Comparison of ENCODE assay signal across 8 mouse cellular contexts in the genomic region with DNA sequence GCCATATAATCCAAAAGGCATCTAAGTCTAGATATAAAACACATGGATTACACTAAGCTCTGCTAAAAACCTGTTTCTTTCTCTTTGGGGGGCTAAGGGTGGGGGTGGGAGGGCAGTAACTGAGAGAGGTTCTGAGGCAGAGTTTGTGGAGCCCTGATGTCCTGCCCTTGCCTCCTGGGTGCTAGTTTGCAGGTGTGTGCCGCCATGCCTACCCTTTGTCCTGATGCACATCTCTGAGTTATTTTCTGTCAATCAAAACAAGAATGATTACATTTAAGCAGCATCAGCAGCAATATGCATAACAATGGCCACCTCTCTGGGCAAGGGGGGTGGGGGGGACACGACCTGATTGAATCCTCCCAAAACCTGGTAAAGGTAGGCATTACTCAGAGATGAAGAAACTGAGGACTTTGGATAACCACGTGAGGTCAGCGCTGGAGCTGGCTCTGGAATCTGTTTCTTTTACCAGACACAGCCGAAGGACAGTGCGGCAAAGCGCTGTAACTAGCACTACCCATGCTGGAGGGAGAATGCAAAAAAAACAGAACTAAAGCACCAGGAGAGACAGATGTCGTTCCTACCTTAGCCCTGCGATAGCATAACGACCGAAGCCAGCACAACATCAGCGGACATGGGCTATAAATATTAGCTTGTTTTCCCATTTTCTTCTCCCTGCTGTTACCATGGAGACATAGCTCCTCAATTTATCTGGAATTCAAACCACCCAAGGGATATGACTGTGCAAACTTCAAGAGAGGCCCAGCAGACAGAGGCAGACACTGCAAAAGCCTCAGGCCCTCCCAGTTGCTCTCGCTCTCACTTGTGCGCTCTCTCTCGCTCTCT. TPM values are rescaled to one million over a fixed set of nuclear protein-coding genes. Genes with fewer than 3 reads are reported as not detected.
DNase-seq lines count a peak whose midpoint lies in the region; ATAC-seq and TF ChIP-seq lines count a peak whose summit lies in the region.

No protein-coding gene starts in this region.

- H3K4me3 ChIP-seq in gastrocnemius, adult 2 months, result peak overlapping the region; percentile 56
- H3K4me3 ChIP-seq in heart, embryonic 11.5 days (ENCODE audit: low read depth, low read length), result no peak overlapping the region
- H3K4me3 ChIP-seq in limb, embryonic 14.5 days (replicated peaks; ENCODE audit: low read length), result no peak overlapping the region

- TF ChIP-seq POLR2A in limb, embryonic 14.5 days (IDR thresholded peaks at IDR 0.05; ENCODE audit: borderline replicate concordance, extremely low read depth, insufficient read depth, insufficient read length), result no peak

- no peak for TF ChIP-seq CTCF in gastrocnemius, adult 2 months (IDR thresholded peaks at IDR 0.05)

- H3K4me1 ChIP-seq in heart, embryonic 11.5 days (ENCODE audit: control insufficient read depth, insufficient read depth, low read length), result peaks cover 22% of the 10 kb centered on the region
- H3K4me1 ChIP-seq in limb, embryonic 14.5 days (ENCODE audit: control insufficient read depth, insufficient read depth, low read length), result peaks cover 10% of the 10 kb centered on the region

- H3K9me3 ChIP-seq in heart, embryonic 11.5 days (replicated peaks; ENCODE audit: control insufficient read depth, low read length), result no peaks in the 10 kb centered on the region
- H3K9me3 ChIP-seq in limb, embryonic 14.5 days (ENCODE audit: control insufficient read depth, low read length), result no peaks in the 10 kb centered on the region

- intact Hi-C loops in gastrocnemius, adult 2 months (cut with DNase I), result no loop called here

- peak; percentile 40 for DNase-seq in gastrocnemius, adult 2 months
- no peak for DNase-seq in gastrocnemius, postnatal 10 days
- peak; percentile 33 for DNase-seq in NIH3T3 (ENCODE audit: low read depth)
- peak; percentile 65 for DNase-seq in limb, embryonic 14.5 days (ENCODE audit: low spot score)
- DNase-seq in cerebellum, adult 8-10 months, result no peak
- DNase-seq in adrenal gland, postnatal 4 days (ENCODE audit: low spot score in 2 of 2), result no peak
- DNase-seq in ovary, adult 18-20 months (ENCODE audit: low spot score), result no peak

- H3K9ac ChIP-seq in heart, embryonic 11.5 days (ENCODE audit: low read depth, low read length), result peak overlapping the region; percentile 56
- 0 out of 2 replicates have a peak overlapping the region, but pooled peaks have one; percentile 38 for H3K9ac ChIP-seq in limb, embryonic 14.5 days (ENCODE audit: low read depth, low read length, severe bottlenecking)

- no peaks in the 10 kb centered on the region for H3K36me3 ChIP-seq in heart, embryonic 11.5 days (ENCODE audit: control insufficient read depth, insufficient read depth, low read length)
- H3K36me3 ChIP-seq in limb, embryonic 14.5 days (ENCODE audit: control insufficient read depth, insufficient read depth, low read length), result no peaks in the 10 kb centered on the region

- peak overlapping the region; percentile 35 for H3K4me2 ChIP-seq in heart, embryonic 11.5 days
- H3K4me2 ChIP-seq in limb, embryonic 14.5 days (replicated peaks; ENCODE audit: low read depth, low read length, severe bottlenecking), result peak overlapping the region; percentile 18

- peak overlapping the region; percentile 68 for H3K27ac ChIP-seq in gastrocnemius, adult 2 months
- peak overlapping the region; percentile 77 for H3K27ac ChIP-seq in heart, embryonic 11.5 days (ENCODE audit: low read depth, low read length)
- H3K27ac ChIP-seq in limb, embryonic 14.5 days (replicated peaks; ENCODE audit: low read depth, low read length), result peak overlapping the region; percentile 48

- WGBS in heart, embryonic 11.5 days (ENCODE audit: insufficient replicate concordance), result 53% methylated on average over 15 of the region's 15 CpGs
- 26% methylated on average over 15 of the region's 15 CpGs for WGBS in limb, embryonic 14.5 days

- ATAC-seq in heart, embryonic 11.5 days (replicated peaks; ENCODE audit: insufficient number of reproducible peaks, low FRiP score, low TSS enrichment), result no peak
- ATAC-seq in limb, embryonic 14.5 days (ENCODE audit: low FRiP score, low read depth), result peak; percentile 84

- no peaks in the 10 kb centered on the region for H3K27me3 ChIP-seq in heart, embryonic 11.5 days (ENCODE audit: control insufficient read depth, insufficient read depth, low read length)
- no peaks in the 10 kb centered on the region for H3K27me3 ChIP-seq in limb, embryonic 14.5 days (ENCODE audit: control insufficient read depth, insufficient read depth, low read length)

RNA-seq across cellular contexts. Expression of a gene that starts 26.1 kb away (rescaled TPM):
- 10 to 100 TPM; 49.1 to 58.7 TPM for total RNA-seq in gastrocnemius, adult 2 months (2021)
- total RNA-seq in gastrocnemius, postnatal 10 days (2021), result 10 to 100 TPM; 64.1 to 75.1 TPM
- 94.9 and 96.1 TPM in 2 replicates for polyA plus RNA-seq in heart, embryonic 11.5 days (2014; fragmentation: Nextera tagmentation; extraction: Ambion mirVana)
- 66.3 and 88.4 TPM in 2 replicates for polyA plus RNA-seq in limb, embryonic 14.5 days (2012; rRNA removed)
- 129 and 132 TPM in 2 replicates for polyA plus RNA-seq in limb, embryonic 14.5 days (2014; fragmentation: Nextera tagmentation; extraction: Ambion mirVana)
- 100 to 1,000 TPM; 182 to 204 TPM for total RNA-seq in adrenal gland, postnatal 4 days (2021)

Comparison
In these comparisons a context has a peak if more than half of its experiments do, and no peak if none do; other contexts are left out.
1. DNase-seq: peak in gastrocnemius, adult 2 months (single experiment), NIH3T3 (single experiment) and limb, embryonic 14.5 days (single experiment); none in gastrocnemius, postnatal 10 days (single experiment), cerebellum, adult 8-10 months (single experiment), adrenal gland, postnatal 4 days (0 of 2) and ovary, adult 18-20 months (single experiment).
2. Peak in every context shown above with its lines, with median percentiles within 50 percentile points of each other: H3K27ac ChIP-seq.